Mouse (Mus musculus): ENCODE measurements at regions not wholly inside any gene's neighbourhood (a gene's known extent, or its start where the extent isn't known, plus 50 kb on each side); places are given as distances from the start of the nearest gene placed in this dataset.

DNA sequence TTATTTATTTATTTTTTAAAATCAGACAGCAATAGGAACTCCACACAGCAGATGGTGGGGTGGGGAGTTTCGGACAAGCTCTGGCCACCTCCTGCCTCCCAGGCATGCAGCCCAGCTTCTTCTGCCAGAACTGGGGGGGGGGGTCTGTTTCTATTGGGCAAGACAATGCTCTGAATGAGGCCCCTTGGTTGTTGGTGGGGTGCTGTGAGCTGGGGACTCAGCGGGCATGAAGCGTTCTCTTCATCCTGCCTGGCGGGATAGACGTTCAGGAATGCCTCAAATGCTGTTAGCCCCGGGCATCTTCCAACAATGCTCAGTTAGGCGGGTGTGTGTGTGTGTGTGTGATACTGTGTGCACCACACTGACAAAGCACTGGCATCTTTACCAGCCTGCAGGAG, 103.7 kb downstream of the E030025P04Rik start:
- in situ Hi-C loops (cut with MboI; ENCODE audit: low sequenced_read_pairs): loop anchor here (25.0 kb wide), 1 partner anchor 578 kb away; no protein-coding TSS in a partner anchor

- in situ Hi-C loops (cut with MboI; ENCODE audit: low sequenced_read_pairs): loop anchor here (25.0 kb wide), 1 partner anchor 578 kb away; no protein-coding TSS in a partner anchor
Measured at GRCm38 (mm10) chr11:109039792-109040518, 104.2 kb downstream of the E030025P04Rik start.

DNA sequence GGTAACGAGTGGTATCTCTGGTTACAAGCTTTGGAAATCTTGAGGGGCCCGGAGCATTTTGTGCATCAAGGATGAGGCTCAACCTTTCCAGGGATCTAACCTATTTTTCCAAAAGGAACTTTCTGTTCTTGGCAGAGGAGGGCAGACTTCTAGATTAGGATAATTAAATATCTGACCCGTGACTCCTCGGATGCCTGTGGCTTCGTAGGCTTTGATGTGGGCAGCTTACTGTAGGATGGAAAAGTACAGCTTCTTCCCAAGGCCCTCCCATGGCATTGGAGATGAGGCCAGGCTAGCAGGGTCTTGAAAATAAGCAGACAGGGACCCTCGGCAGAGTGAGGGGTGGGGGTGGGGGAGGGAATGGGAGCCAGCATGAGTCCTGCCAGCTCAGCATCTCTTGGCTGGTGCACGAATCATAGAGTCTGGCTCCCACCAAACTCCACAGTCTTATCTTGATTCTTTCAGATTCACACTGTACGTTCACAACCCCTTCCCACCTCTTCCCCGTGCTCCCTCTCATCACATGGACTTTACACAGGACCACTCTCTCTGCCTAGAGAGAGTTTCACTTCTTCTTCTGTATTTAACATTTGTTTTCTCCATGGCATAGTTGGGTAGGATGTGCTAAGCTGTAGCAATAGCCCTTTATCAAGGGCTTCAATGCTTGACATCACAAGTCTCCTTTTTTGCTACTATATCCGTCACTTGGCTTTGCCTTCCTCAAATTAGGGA, 104.9 kb downstream of the E030025P04Rik start:
- in situ Hi-C loops (cut with MboI; ENCODE audit: low sequenced_read_pairs): loop anchor here (25.0 kb wide), 1 partner anchor 577 kb away; no protein-coding TSS in a partner anchor

GRCm38 (mm10) chr11:109038136-109038535, 106.0 kb downstream of the E030025P04Rik start:
- in situ Hi-C loops (cut with MboI; ENCODE audit: low sequenced_read_pairs): loop anchor here (25.0 kb wide), 1 partner anchor 576 kb away; no protein-coding TSS in a partner anchor

DNA sequence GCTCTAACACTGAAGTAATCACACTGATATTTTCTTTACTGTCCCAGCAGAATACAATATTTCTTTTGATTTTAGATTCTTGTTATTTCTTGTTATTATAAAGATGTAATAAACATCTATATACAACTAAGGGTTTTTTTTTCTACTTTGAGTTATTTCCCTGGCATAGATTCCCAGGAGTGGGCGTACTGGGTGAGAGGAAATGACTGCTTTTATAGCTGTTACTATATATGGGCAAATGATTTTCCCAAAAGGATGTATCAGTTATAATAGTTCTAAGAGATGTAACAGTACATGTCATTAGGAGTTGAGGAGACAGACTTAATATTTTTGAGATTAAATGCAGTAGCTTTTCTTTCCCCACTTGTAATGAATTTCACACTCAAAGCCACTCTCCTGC, 109.6 kb downstream of the E030025P04Rik start:
- in situ Hi-C loops (cut with MboI; ENCODE audit: low sequenced_read_pairs): loop anchor here (25.0 kb wide), 1 partner anchor 572 kb away; no protein-coding TSS in a partner anchor

GRCm38 (mm10) chr11:109034072-109034471, 110.1 kb downstream of the E030025P04Rik start:
- in situ Hi-C loops (cut with MboI; ENCODE audit: low sequenced_read_pairs): loop anchor here (25.0 kb wide), 1 partner anchor 572 kb away; no protein-coding TSS in a partner anchor

DNA sequence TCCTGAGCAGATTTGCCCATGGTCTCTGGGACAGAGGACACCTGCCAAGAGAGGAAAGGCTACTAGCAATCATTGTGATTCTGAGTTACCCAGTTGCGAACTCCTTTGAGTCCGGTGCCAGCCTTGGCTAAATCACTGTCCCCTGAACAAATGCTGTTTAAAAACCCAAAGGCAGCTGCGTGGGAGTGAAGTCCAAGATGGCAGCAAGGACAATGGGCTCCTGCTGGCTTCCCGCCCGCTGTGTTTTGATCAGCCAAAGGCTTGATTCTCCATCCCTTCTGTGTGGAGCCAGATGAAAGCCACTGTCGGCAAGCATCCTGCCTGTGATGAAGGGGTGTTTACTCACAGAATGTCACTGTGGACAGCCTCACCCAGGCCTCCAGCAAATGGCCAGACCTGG, 111.4 kb downstream of the E030025P04Rik start:
- in situ Hi-C loops (cut with MboI; ENCODE audit: low sequenced_read_pairs): loop anchor here (25.0 kb wide), 1 partner anchor 570 kb away; no protein-coding TSS in a partner anchor

DNA sequence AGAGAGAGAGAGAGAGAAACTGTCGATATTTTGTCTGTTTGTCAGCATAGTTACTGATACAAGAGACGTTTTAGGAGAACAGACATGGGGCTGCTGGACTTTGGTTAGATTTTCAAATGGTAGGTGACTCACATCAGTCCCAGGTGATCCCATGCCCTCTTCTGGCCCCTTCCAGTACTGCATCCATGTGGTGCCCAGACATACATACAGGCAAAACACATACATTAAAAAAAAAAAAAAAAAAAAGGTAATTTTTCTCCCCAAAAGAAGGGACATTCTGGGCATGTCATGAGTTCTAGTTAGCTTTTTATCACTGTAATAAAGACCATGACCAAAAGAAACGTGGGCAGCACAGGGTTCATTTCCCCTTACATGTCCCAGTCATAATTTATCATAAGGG, 110.3 kb downstream of the Axin2 start:
- in situ Hi-C loops (cut with MboI; ENCODE audit: low sequenced_read_pairs): loop anchor here (25.0 kb wide), 1 partner anchor 568 kb away; no protein-coding TSS in a partner anchor

DNA sequence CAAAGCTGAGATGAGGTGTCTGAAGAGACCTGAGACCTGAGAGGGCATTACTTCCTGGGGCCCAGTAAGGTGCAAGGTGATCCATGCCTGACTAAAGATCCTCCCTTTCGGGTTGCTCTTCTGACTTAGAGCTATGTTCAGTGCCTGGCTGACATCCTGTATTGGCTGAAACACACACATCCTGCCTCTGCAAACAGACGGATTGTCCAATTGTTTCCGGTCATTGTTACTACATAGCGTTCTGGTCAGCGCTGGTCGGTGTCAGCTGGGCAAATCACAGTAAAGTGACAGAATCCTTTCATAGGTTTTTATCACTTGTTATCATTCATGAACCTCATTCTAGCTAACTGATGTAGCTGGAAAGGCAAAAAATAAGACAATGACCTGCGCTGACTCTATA, 109.7 kb downstream of the Axin2 start:
- in situ Hi-C loops (cut with MboI; ENCODE audit: low sequenced_read_pairs): loop anchor here (25.0 kb wide), 1 partner anchor 568 kb away; no protein-coding TSS in a partner anchor

GRCm38 (mm10) chr11:109014806-109015205, 94.7 kb downstream of the Axin2 start:
- in situ Hi-C loops (cut with MboI; ENCODE audit: low sequenced_read_pairs): no loop called here

GRCm38 (mm10) chr11:109011161-109011560, 91.0 kb downstream of the Axin2 start:
- in situ Hi-C loops (cut with MboI; ENCODE audit: low sequenced_read_pairs): no loop called here

- in situ Hi-C loops (cut with MboI; ENCODE audit: low sequenced_read_pairs): no loop called here
Measured at GRCm38 (mm10) chr11:109008872-109009271, 88.7 kb downstream of the Axin2 start.

DNA sequence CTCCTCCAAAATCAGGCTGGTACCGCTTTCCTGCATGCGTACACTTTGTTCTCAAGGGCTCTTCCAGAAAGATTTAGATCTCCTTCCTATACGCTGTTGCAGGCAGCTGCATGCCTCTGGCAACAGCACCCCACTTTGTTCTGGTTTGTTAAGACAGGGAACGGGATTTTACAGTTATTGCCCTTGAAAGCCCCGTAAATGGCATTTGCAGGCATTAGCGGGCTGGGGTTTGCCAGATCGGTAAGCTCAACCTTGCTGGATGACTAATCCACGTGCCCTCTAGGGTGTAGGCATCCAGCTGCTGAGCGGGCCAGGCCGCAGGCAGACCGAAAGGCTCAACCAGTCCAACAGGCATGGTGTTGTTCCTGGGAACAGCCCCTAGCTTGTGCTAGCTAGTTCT, 85.5 kb downstream of the Axin2 start:
- in situ Hi-C loops (cut with MboI; ENCODE audit: low sequenced_read_pairs): no loop called here
